8 mouse cellular contexts compared by ENCODE assay signal in genomic region chr5:115732176-115732848, GRCm38 (mm10). TPM values are rescaled to one million over a fixed set of nuclear protein-coding genes. Genes with fewer than 3 reads are reported as not detected.
A peak's percentile ranks its signal among the peaks of the same experiment; 100 is the strongest.
DNase-seq lines count a peak whose midpoint lies in the region; ATAC-seq lines count a peak whose summit lies in the region.

No protein-coding gene starts in this region.

- peak; percentile 91 for ATAC-seq in hindbrain, embryonic 12.5 days (ENCODE audit: low FRiP score)

- H3K27me3 ChIP-seq in hindbrain, embryonic 12.5 days: peaks cover 20% of the 10 kb centered on the region

- DNase-seq in MEL-GATA-1-ER (ENCODE audit: extremely low read depth, low read depth): peak; percentile 73
- DNase-seq in cerebellum, adult 8-10 months: peak; percentile 99
- DNase-seq in forelimb bud, embryonic 11.5 days (ENCODE audit: low read depth, low spot score): peak; percentile 75
- DNase-seq in layer of hippocampus, postnatal 14 days (ENCODE audit: low spot score in 2 of 2): peak; percentile 88 to 93
- peak; percentile 88 for DNase-seq in lung, postnatal 10 days
- peak; percentile 96 for DNase-seq in retina, adult 2 months (ENCODE audit: low read depth, low spot score)
- DNase-seq in thymus, postnatal 25 days: peak; percentile 100

- peak overlapping the region; percentile 91 for H3K4me2 ChIP-seq in hindbrain, embryonic 12.5 days (replicated peaks)

- H3K36me3 ChIP-seq in hindbrain, embryonic 12.5 days: no peaks in the 10 kb centered on the region

- H3K9ac ChIP-seq in hindbrain, embryonic 12.5 days: peak overlapping the region; percentile 74

- peaks cover 15% of the 10 kb centered on the region; the same call in 1 of the 2 replicates for H3K4me1 ChIP-seq in hindbrain, embryonic 12.5 days

- WGBS in hindbrain, embryonic 12.5 days: under 1% methylated on average over 51 of the region's 91 CpGs

- peak overlapping the region; percentile 97 for H3K27ac ChIP-seq in hindbrain, embryonic 12.5 days

- H3K9me3 ChIP-seq in hindbrain, embryonic 12.5 days (replicated peaks): no peaks in the 10 kb centered on the region

- H3K4me3 ChIP-seq in hindbrain, embryonic 12.5 days: peak overlapping the region; percentile 77

RNA-seq across cellular contexts. Expression of gene Bicdl1, which starts 0.9 kb away (rescaled TPM):
- 20.5 and 20.8 TPM in 2 replicates for polyA plus RNA-seq in hindbrain, embryonic 12.5 days (2016; fragmentation: Nextera tagmentation; extraction: Ambion mirVana)
- 10 to 100 TPM; 99.5 to 99.8 TPM for total RNA-seq in layer of hippocampus, postnatal 14 days (2021)

Comparison
In these comparisons a context has a peak if more than half of its experiments do, and no peak if none do; other contexts are left out.
1. Peak in every context shown above with its lines: DNase-seq, ATAC-seq, H3K4me3 ChIP-seq and H3K27ac ChIP-seq.